Mouse (Mus musculus): ENCODE measurements around the gene Lbh. TPM values are rescaled to one million over a fixed set of nuclear protein-coding genes. Genes with fewer than 3 reads are reported as not detected.

Lbh gene
- polyA plus RNA-seq, 1 experiment = 241 TPM

- TF ChIP-seq CTCF (IDR thresholded peaks at IDR 0.05; ENCODE audit: borderline replicate concordance, insufficient read depth, low read length) = no peak
- no peak for TF ChIP-seq POLR2A (IDR thresholded peaks at IDR 0.05; ENCODE audit: low read depth, low read length)
- H3K4me3 ChIP-seq (ENCODE audit: insufficient read depth, low read length) = no peak overlapping the region
- H3K4me1 ChIP-seq (ENCODE audit: control insufficient read depth, insufficient read depth, low read length) = no peaks in the 10 kb centered on the region
- H3K27ac ChIP-seq (ENCODE audit: insufficient read depth, low read length) = 0 out of 2 replicates have a peak overlapping the region, but pooled peaks have one; percentile 2
Observed at GRCm38 (mm10) chr17:72935921-72936320, 17.8 kb downstream of the Lbh start.

- Histone ChIP-seq H3K4me3 (ENCODE audit: insufficient read depth, low read length) (no peak overlapping the region), H3K4me1 (ENCODE audit: control insufficient read depth, insufficient read depth, low read length) (no peaks in the 10 kb centered on the region), H3K27ac (ENCODE audit: insufficient read depth, low read length) (no peak overlapping the region)
- TF ChIP-seq POLR2A (IDR thresholded peaks at IDR 0.05; ENCODE audit: low read depth, low read length) (no peak), CTCF (IDR thresholded peaks at IDR 0.05; ENCODE audit: borderline replicate concordance, insufficient read depth, low read length) (no peak)
Observed at GRCm38 (mm10) chr17:72936336-72936735, 18.2 kb downstream of the Lbh start.

DNA sequence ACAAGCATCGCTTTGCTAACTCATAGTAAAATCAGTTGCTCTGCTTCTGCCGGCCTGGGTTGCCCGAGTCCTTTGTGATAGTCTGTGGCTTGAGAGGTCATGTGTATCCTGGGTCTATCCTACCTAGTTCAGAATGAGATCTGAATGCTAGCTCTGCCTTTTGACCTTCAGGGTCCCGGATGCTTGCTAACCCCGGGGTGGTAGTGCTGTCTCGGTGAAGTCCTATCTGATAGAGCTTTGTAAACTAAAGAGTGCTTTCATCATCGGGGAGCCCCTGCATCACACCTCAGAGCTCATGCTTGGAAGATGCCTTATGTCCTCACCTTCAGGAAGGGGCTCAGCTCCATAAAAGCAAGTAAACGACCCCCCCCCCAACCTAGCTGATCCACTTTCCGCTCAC lies 19.1 kb downstream of the Lbh start:
- Histone ChIP-seq H3K4me3 (ENCODE audit: insufficient read depth, low read length) (no peak overlapping the region), H3K4me1 (ENCODE audit: control insufficient read depth, insufficient read depth, low read length) (no peaks in the 10 kb centered on the region), H3K27ac (ENCODE audit: insufficient read depth, low read length) (no peak overlapping the region)
- TF ChIP-seq CTCF (IDR thresholded peaks at IDR 0.05; ENCODE audit: borderline replicate concordance, insufficient read depth, low read length) = no peak
- TF ChIP-seq POLR2A (IDR thresholded peaks at IDR 0.05; ENCODE audit: low read depth, low read length) = no peak

- Histone ChIP-seq H3K27ac (ENCODE audit: insufficient read depth, low read length) (no peak overlapping the region), H3K4me3 (ENCODE audit: insufficient read depth, low read length) (no peak overlapping the region), H3K4me1 (ENCODE audit: control insufficient read depth, insufficient read depth, low read length) (no peaks in the 10 kb centered on the region)
- TF ChIP-seq CTCF (IDR thresholded peaks at IDR 0.05; ENCODE audit: borderline replicate concordance, insufficient read depth, low read length) = no peak
Observed at GRCm38 (mm10) chr17:72938026-72938795, 20.1 kb downstream of the Lbh start.

DNA sequence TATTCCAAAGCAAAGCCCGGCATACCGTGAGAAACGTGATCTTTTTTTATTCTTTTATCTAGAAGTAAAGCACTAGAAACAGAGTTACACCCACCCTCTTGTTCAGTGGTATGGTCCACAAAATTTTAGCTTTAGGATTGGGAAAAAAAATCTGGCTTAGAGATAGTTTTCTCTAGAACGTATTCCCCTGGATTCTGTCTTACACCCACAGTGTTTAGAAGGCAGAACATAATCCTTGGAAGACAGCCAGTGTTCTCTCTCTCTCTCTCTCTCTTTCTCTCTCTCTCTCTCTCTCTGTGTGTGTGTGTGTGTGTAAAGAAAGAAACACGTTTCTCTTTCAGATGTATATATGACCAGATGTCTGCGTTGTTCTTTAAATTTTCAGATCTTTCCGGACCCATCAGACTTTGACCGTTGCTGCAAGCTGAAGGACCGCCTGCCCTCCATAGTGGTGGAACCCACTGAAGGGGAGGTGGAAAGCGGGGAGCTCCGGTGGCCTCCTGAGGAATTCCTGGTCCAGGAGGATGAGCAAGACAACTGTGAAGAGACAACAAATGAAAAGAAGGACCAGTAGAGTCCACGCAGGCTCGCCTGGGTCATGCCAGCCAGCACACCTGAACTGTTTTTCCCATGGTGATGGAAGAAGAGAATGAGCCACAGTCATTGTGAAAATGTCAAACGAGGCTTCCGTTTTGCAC lies 20.9 kb downstream of the Lbh start:
- H3K27ac ChIP-seq (ENCODE audit: insufficient read depth, low read length) = no peak overlapping the region

GRCm38 (mm10) chr17:72939569-72939899 lies 21.4 kb downstream of the Lbh start:
- Histone ChIP-seq H3K27ac (ENCODE audit: insufficient read depth, low read length) (no peak overlapping the region), H3K4me1 (ENCODE audit: control insufficient read depth, insufficient read depth, low read length) (no peaks in the 10 kb centered on the region), H3K4me3 (ENCODE audit: insufficient read depth, low read length) (no peak overlapping the region)
- TF ChIP-seq POLR2A (IDR thresholded peaks at IDR 0.05; ENCODE audit: low read depth, low read length) (no peak), CTCF (IDR thresholded peaks at IDR 0.05; ENCODE audit: borderline replicate concordance, insufficient read depth, low read length) (no peak)

More for the DNA sequence above, 20.9 kb downstream of the Lbh start:
- Histone ChIP-seq H3K4me1 (ENCODE audit: control insufficient read depth, insufficient read depth, low read length) (no peaks in the 10 kb centered on the region), H3K4me3 (ENCODE audit: insufficient read depth, low read length) (no peak overlapping the region)
- no peak for TF ChIP-seq POLR2A (IDR thresholded peaks at IDR 0.05; ENCODE audit: low read depth, low read length)
- no peak for TF ChIP-seq CTCF (IDR thresholded peaks at IDR 0.05; ENCODE audit: borderline replicate concordance, insufficient read depth, low read length)

DNA sequence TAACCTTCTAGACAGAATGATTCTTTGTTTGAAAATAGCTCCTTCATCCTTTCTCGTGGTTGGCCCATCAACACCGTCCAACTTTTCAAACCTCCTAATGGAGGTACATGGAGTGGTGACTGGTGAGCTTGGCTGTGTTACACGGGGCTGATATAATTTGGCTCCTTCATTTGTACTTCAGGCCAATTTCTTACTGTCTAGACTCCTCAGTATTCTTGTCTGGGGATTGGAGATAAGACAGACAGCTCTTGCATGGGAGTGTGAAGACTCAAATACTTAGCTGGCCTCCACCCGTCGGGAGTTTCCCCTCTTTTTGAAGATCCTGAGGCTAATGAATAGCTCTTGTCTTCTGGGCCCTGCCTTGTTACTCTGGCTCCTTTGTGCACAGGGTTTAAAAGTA lies 26.3 kb downstream of the Lbh start:
- peaks cover 4% of the 10 kb centered on the region; the same call in 1 of the 2 replicates for H3K4me1 ChIP-seq (ENCODE audit: control insufficient read depth, insufficient read depth, low read length)
- H3K27ac ChIP-seq (ENCODE audit: insufficient read depth, low read length) = peak overlapping the region; percentile 20; the same call in 1 of the 2 replicates
- TF ChIP-seq CTCF (IDR thresholded peaks at IDR 0.05; ENCODE audit: borderline replicate concordance, insufficient read depth, low read length) (no peak), POLR2A (IDR thresholded peaks at IDR 0.05; ENCODE audit: low read depth, low read length) (no peak)
- H3K4me3 ChIP-seq (ENCODE audit: insufficient read depth, low read length) = no peak overlapping the region

DNA sequence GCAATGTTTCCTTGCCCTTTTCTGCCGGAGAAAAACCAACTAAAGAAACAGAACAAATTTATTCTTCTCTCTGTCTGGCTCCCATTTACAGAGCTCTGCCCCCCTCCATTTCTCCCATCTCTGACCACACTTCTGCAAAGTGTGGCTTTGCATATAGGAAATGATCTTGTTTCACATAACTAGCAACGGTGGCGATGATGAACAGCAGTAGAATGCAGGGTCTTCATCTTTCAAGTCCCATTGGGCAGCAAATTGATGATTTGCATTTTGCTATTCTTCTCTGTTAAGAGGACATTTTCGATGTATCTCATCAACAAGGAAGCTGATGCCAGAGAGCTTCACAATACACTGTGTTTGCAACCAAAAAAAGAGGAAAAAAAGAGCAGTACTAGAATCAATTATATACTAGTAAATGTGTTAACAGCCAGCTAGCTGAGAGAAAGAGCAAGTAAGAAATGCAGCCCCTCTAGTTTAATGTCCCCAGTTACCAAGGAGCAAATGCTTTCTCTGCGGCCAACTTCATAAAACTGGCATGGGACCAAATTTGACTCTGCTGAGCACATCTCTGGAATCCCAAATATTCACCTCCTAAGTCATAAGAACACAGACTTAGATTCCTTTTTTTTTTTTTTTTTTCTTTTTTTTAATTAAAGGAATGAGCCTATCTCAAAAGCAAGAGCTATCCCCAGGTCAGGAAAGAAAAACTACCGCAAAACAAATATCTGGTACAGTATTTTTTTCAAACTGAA lies 29.2 kb downstream of the Lbh start:
- Histone ChIP-seq H3K4me3 (ENCODE audit: insufficient read depth, low read length) (no peak overlapping the region), H3K4me1 (ENCODE audit: control insufficient read depth, insufficient read depth, low read length) (peaks cover 4% of the 10 kb centered on the region; the same call in 1 of the 2 replicates), H3K27ac (ENCODE audit: insufficient read depth, low read length) (peak overlapping the region; percentile 88)
- TF ChIP-seq POLR2A (IDR thresholded peaks at IDR 0.05; ENCODE audit: low read depth, low read length) (no peak), CTCF (IDR thresholded peaks at IDR 0.05; ENCODE audit: borderline replicate concordance, insufficient read depth, low read length) (no peak)

DNA sequence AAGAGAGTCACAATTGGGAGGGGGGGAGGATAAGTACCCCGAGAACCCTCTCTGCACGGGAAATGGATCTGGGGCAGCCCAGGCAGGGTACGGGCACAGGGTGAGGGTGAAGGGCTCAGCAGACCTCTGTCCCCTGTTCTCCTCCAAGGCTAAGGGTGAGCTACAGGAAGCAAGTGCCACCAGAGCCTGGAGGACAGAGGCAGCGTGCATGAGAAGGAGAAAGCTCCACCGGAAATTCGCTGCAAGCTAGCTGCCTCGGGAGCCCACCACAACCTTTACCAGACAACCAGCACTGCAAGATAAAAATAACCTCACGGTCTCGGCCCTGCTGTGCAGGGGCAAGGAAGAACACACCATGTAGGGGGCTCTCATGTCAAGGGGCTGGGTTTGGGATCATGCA lies 30.0 kb downstream of the Lbh start:
- peaks cover 4% of the 10 kb centered on the region; the same call in 1 of the 2 replicates for H3K4me1 ChIP-seq (ENCODE audit: control insufficient read depth, insufficient read depth, low read length)
- no peak overlapping the region for H3K4me3 ChIP-seq (ENCODE audit: insufficient read depth, low read length)
- TF ChIP-seq CTCF (IDR thresholded peaks at IDR 0.05; ENCODE audit: borderline replicate concordance, insufficient read depth, low read length) = no peak
- H3K27ac ChIP-seq (ENCODE audit: insufficient read depth, low read length) = 0 out of 2 replicates have a peak overlapping the region, but pooled peaks have one; percentile 0

All from embryonic fibroblast, embryonic 13.5 days (primary cell).